Mouse (Mus musculus): ENCODE results near the gene Dgkq.

GRCm38 (mm10) chr5:108692271-108692670 lies 22.8 kb upstream of the Dgkq start, which contains the start of gene Fgfrl1:
- no peak for TF ChIP-seq POLR2A (IDR thresholded peaks at IDR 0.05; ENCODE audit: control insufficient read depth, extremely low read depth, insufficient read depth, low read length, poor library complexity)
- peak; percentile 42; the same call in 1 of the 2 replicates for TF ChIP-seq CTCF (IDR thresholded peaks at IDR 0.05; ENCODE audit: borderline replicate concordance, control insufficient read depth, extremely low read depth, insufficient read depth, low read length, poor library complexity)

All from thymus, adult 2 months (tissue).